Mouse (Mus musculus): ENCODE data around the gene Atp9a. TPM values are rescaled to one million over a fixed set of nuclear protein-coding genes. Genes with fewer than 3 reads are reported as not detected.

Atp9a gene
- polyA plus RNA-seq, 1 experiment, result 41.6 TPM

GRCm38 (mm10) chr2:168651757-168652156 is 90.5 kb downstream of the Atp9a start:
- Histone ChIP-seq H3K4me2 (ENCODE audit: low read depth) (no peak overlapping the region), H3K36me3 (ENCODE audit: control insufficient read depth, insufficient read depth) (no peaks in the 10 kb centered on the region), H3ac (ENCODE audit: control insufficient read depth, insufficient read length) (no peak overlapping the region), H3K79me2 (ENCODE audit: control insufficient read depth, insufficient read depth) (no peaks in the 10 kb centered on the region), H3K4me3 (no peak overlapping the region), H3K27me3 (ENCODE audit: control insufficient read depth, insufficient read depth, insufficient read length) (peaks cover 14% of the 10 kb centered on the region)
- TF ChIP-seq POLR2A (IDR thresholded peaks at IDR 0.05; ENCODE audit: insufficient read length, low read depth) (no peak), REST (IDR thresholded peaks at IDR 0.05; ENCODE audit: insufficient read depth, insufficient read length) (no peak), TCF3 (IDR thresholded peaks at IDR 0.05; ENCODE audit: insufficient read length, low read depth) (no peak), SRF (IDR thresholded peaks at IDR 0.05; ENCODE audit: control insufficient read depth, insufficient read length, low read depth) (no peak)

- TF ChIP-seq TCF3 (IDR thresholded peaks at IDR 0.05; ENCODE audit: insufficient read length, low read depth) (no peak), CEBPB (IDR thresholded peaks at IDR 0.05; ENCODE audit: insufficient read depth, poor library complexity, severe bottlenecking) (no peak), USF1 (IDR thresholded peaks at IDR 0.05; ENCODE audit: low read depth) (no peak), POLR2A (IDR thresholded peaks at IDR 0.05; ENCODE audit: insufficient read length, low read depth) (no peak), MAX (IDR thresholded peaks at IDR 0.05; ENCODE audit: low read depth) (no peak), POLR2AphosphoS2 (IDR thresholded peaks at IDR 0.05; ENCODE audit: insufficient read length, low read depth) (no peak), MYOD1 (IDR thresholded peaks at IDR 0.05; ENCODE audit: control insufficient read depth in 1 of 3, insufficient read length in 2 of 3, low read depth in 2 of 3) (no peak), MYOG (IDR thresholded peaks at IDR 0.05; ENCODE audit: control insufficient read depth in 1 of 3, insufficient read depth in 1 of 3, insufficient read length in 2 of 3, low read depth in 2 of 3) (no peak)
- no peaks in the 10 kb centered on the region for H3K36me3 ChIP-seq (ENCODE audit: control insufficient read depth, insufficient read depth)
- H3K27me3 ChIP-seq (ENCODE audit: control insufficient read depth, insufficient read depth, insufficient read length), result peaks cover 14% of the 10 kb centered on the region
Observed at GRCm38 (mm10) chr2:168648171-168648570, 94.0 kb downstream of the Atp9a start.

GRCm38 (mm10) chr2:168644855-168645254 is 97.4 kb downstream of the Atp9a start:
- H3K36me3 ChIP-seq (ENCODE audit: control insufficient read depth, insufficient read depth), result no peaks in the 10 kb centered on the region
- H3K4me3 ChIP-seq, result no peak overlapping the region
- H3K79me2 ChIP-seq (ENCODE audit: control insufficient read depth, insufficient read depth), result no peaks in the 10 kb centered on the region
- H3K4me2 ChIP-seq (ENCODE audit: low read depth), result no peak overlapping the region
- H3K27me3 ChIP-seq (ENCODE audit: control insufficient read depth, insufficient read depth, insufficient read length), result peaks cover 17% of the 10 kb centered on the region
- TF ChIP-seq SRF (IDR thresholded peaks at IDR 0.05; ENCODE audit: control insufficient read depth, insufficient read length, low read depth) (no peak), CEBPB (IDR thresholded peaks at IDR 0.05; ENCODE audit: insufficient read depth, poor library complexity, severe bottlenecking) (no peak), MYOG (IDR thresholded peaks at IDR 0.05; ENCODE audit: control insufficient read depth in 1 of 3, insufficient read depth in 1 of 3, insufficient read length in 2 of 3, low read depth in 2 of 3) (no peak), POLR2AphosphoS2 (IDR thresholded peaks at IDR 0.05; ENCODE audit: insufficient read length, low read depth) (no peak), MAX (IDR thresholded peaks at IDR 0.05; ENCODE audit: low read depth) (no peak), REST (IDR thresholded peaks at IDR 0.05; ENCODE audit: insufficient read depth, insufficient read length) (no peak), TCF3 (IDR thresholded peaks at IDR 0.05; ENCODE audit: insufficient read length, low read depth) (no peak)
- no peak overlapping the region for H3ac ChIP-seq (ENCODE audit: control insufficient read depth, insufficient read length)

More at GRCm38 (mm10) chr2:168648171-168648570, 94.0 kb downstream of the Atp9a start:
- no peaks in the 10 kb centered on the region for H3K79me2 ChIP-seq (ENCODE audit: control insufficient read depth, insufficient read depth)
- no peak overlapping the region for H3ac ChIP-seq (ENCODE audit: control insufficient read depth, insufficient read length)
- H3K4me2 ChIP-seq (ENCODE audit: low read depth), result no peak overlapping the region
- H3K4me3 ChIP-seq, result no peak overlapping the region

GRCm38 (mm10) chr2:168643524-168644177 is 98.6 kb downstream of the Atp9a start:
- H3K27me3 ChIP-seq (ENCODE audit: control insufficient read depth, insufficient read depth, insufficient read length), result peaks cover 15% of the 10 kb centered on the region
- TF ChIP-seq MYOG (IDR thresholded peaks at IDR 0.05; ENCODE audit: control insufficient read depth in 1 of 3, insufficient read depth in 1 of 3, insufficient read length in 2 of 3, low read depth in 2 of 3) (no peak), MYOD1 (IDR thresholded peaks at IDR 0.05; ENCODE audit: control insufficient read depth in 1 of 3, insufficient read length in 2 of 3, low read depth in 2 of 3) (no peak), TCF3 (IDR thresholded peaks at IDR 0.05; ENCODE audit: insufficient read length, low read depth) (no peak), MAX (IDR thresholded peaks at IDR 0.05; ENCODE audit: low read depth) (no peak), USF1 (IDR thresholded peaks at IDR 0.05; ENCODE audit: low read depth) (no peak), SRF (IDR thresholded peaks at IDR 0.05; ENCODE audit: control insufficient read depth, insufficient read length, low read depth) (no peak), POLR2AphosphoS2 (IDR thresholded peaks at IDR 0.05; ENCODE audit: insufficient read length, low read depth) (no peak), TCF12 (IDR thresholded peaks at IDR 0.05; ENCODE audit: insufficient read depth, poor library complexity, severe bottlenecking) (no peak)

GRCm38 (mm10) chr2:168642187-168642586 is 100.0 kb downstream of the Atp9a start:
- Histone ChIP-seq H3K36me3 (ENCODE audit: control insufficient read depth, insufficient read depth) (no peaks in the 10 kb centered on the region), H3K4me3 (no peak overlapping the region), H3ac (ENCODE audit: control insufficient read depth, insufficient read length) (no peak overlapping the region), H3K27me3 (ENCODE audit: control insufficient read depth, insufficient read depth, insufficient read length) (peaks cover 15% of the 10 kb centered on the region), H3K79me2 (ENCODE audit: control insufficient read depth, insufficient read depth) (no peaks in the 10 kb centered on the region), H3K4me2 (ENCODE audit: low read depth) (no peak overlapping the region)
- TF ChIP-seq USF1 (IDR thresholded peaks at IDR 0.05; ENCODE audit: low read depth) (no peak), MAX (IDR thresholded peaks at IDR 0.05; ENCODE audit: low read depth) (no peak), MYOD1 (IDR thresholded peaks at IDR 0.05; ENCODE audit: control insufficient read depth in 1 of 3, insufficient read length in 2 of 3, low read depth in 2 of 3) (no peak), E2F4 (IDR thresholded peaks at IDR 0.05; ENCODE audit: insufficient read depth) (no peak), TCF12 (IDR thresholded peaks at IDR 0.05; ENCODE audit: insufficient read depth, poor library complexity, severe bottlenecking) (no peak), TCF3 (IDR thresholded peaks at IDR 0.05; ENCODE audit: insufficient read length, low read depth) (no peak), POLR2A (IDR thresholded peaks at IDR 0.05; ENCODE audit: insufficient read length, low read depth) (no peak), MYOG (IDR thresholded peaks at IDR 0.05; ENCODE audit: control insufficient read depth in 1 of 3, insufficient read depth in 1 of 3, insufficient read length in 2 of 3, low read depth in 2 of 3) (no peak), CEBPB (IDR thresholded peaks at IDR 0.05; ENCODE audit: insufficient read depth, poor library complexity, severe bottlenecking) (no peak), SRF (IDR thresholded peaks at IDR 0.05; ENCODE audit: control insufficient read depth, insufficient read length, low read depth) (no peak), POLR2AphosphoS2 (IDR thresholded peaks at IDR 0.05; ENCODE audit: insufficient read length, low read depth) (no peak), REST (IDR thresholded peaks at IDR 0.05; ENCODE audit: insufficient read depth, insufficient read length) (no peak)

More at GRCm38 (mm10) chr2:168643524-168644177, 98.6 kb downstream of the Atp9a start:
- H3K79me2 ChIP-seq (ENCODE audit: control insufficient read depth, insufficient read depth), result no peaks in the 10 kb centered on the region
- H3K36me3 ChIP-seq (ENCODE audit: control insufficient read depth, insufficient read depth), result no peaks in the 10 kb centered on the region
- H3K4me2 ChIP-seq (ENCODE audit: low read depth), result no peak overlapping the region
- no peak overlapping the region for H3K4me3 ChIP-seq
- H3ac ChIP-seq (ENCODE audit: control insufficient read depth, insufficient read length), result no peak overlapping the region

Data from myocyte (in vitro differentiated cells).